Mouse (Mus musculus) liver, adult 2 months (tissue): ENCODE results near the gene Galr3. TPM values are rescaled to one million over a fixed set of nuclear protein-coding genes. Genes with fewer than 3 reads are reported as not detected.

Experiments used
- DNase-seq: peaks from one replicate; pipeline ENCODE4 v3.0.0-alpha.2; 2011; ENCODE audit warnings: low read depth, low spot score; ENCODE audit errors: extremely low read depth
- H3K27ac ChIP-seq: fragments of 200-500 bp; replicated peaks from 2 replicates; pipeline ENCODE4 v1.5.1; 2012; ENCODE audit warnings: low read depth, mild to moderate bottlenecking, control low read depth, inconsistent platforms, low read length; ENCODE audit not compliant: insufficient read depth
- H3K27me3 ChIP-seq: fragments of 200-500 bp; 2 replicates; pipeline ENCODE4 v1.6.1; 2012; ENCODE audit warnings: mild to moderate bottlenecking, moderate library complexity, low read length, inconsistent platforms; ENCODE audit not compliant: control insufficient read depth, insufficient read depth
- H3K36me3 ChIP-seq: fragments of 200-500 bp; 2 replicates; pipeline ENCODE4 v1.6.1; 2012; ENCODE audit warnings: low read length, inconsistent platforms; ENCODE audit not compliant: control insufficient read depth, insufficient read depth
- H3K4me1 ChIP-seq: fragments of 200-500 bp; 2 replicates; pipeline ENCODE4 v1.6.1; 2011; ENCODE audit warnings: low read length; ENCODE audit not compliant: control insufficient read depth, insufficient read depth
- H3K4me3 ChIP-seq: fragments of 200-500 bp; 2 replicates; pipeline ENCODE4 v1.5.1; 2011; ENCODE audit warnings: low read depth, mild to moderate bottlenecking, control low read depth, low read length, moderate library complexity; ENCODE audit not compliant: insufficient read depth
- H3K79me2 ChIP-seq: fragments of 200-500 bp; 2 replicates; pipeline ENCODE4 v1.6.1; 2012; ENCODE audit warnings: inconsistent platforms, mild to moderate bottlenecking, low read length, moderate library complexity; ENCODE audit not compliant: control insufficient read depth, insufficient read depth
- H3K9ac ChIP-seq: fragments of 200-500 bp; 2 replicates; pipeline ENCODE4 v1.6.1; 2012; ENCODE audit warnings: low read depth, mild to moderate bottlenecking, control low read depth, inconsistent platforms, low read length
- CTCF ChIP-seq: fragments of 200-500 bp; IDR thresholded peaks from 2 replicates; pipeline ENCODE4 v1.5.1; 2011; ENCODE audit warnings: low read depth, low read length, control low read depth
- POLR2A ChIP-seq: fragments of 200-500 bp; IDR thresholded peaks from 2 replicates; pipeline ENCODE4 v1.6.1; 2011; ENCODE audit warnings: low read length, control low read depth; ENCODE audit not compliant: insufficient read depth; ENCODE audit errors: extremely low read depth
- WGBS: fragments of 180-500 bp; shearing (Covaris S2); methylation state at CpG from one replicate; pipeline ENCODE4 v1.1.7; 2018; 5-methylcytosine and 5-hydroxymethylcytosine counted together
- polyA plus RNA-seq: library from polyadenylated mRNA; depleted of rRNA; stranded (reverse); fragments of >200 nt; gene quantifications from 2 replicates; pipeline ENCODE4 v1.2.3, GENCODE M21; 2012
- total RNA-seq: library from RNA; depleted of rRNA; stranded (reverse); fragments of >200 nt; gene quantifications from 2 replicates; pipeline ENCODE4 v1.2.3, GENCODE M21; 2014

The Galr3 gene
- total and polyA plus RNA-seq, 2 experiments = not detected

DNA sequence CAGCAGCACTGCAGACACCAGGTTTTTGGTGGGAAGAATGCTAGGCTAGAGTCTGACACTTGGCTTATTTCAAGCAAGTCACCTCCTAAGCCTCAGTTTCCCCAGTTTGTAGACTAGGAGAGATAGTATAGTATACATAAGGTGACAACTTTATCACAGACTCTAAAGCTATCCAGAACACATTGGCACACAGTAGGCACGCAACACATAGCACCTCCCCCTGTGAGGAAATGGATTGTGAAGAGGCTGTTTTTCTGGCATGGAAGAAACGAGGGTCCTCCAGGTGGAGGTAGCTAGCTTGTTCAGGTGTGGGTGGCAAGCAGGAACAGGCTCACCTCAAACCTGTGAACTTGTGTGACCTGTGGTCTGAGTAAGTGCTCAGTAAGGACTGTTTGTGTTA lies 9.3 kb downstream of the Galr3 start:
- Histone ChIP-seq H3K9ac (peak overlapping the region; percentile 55), H3K36me3 (peaks cover 10% of the 10 kb centered on the region; the same call in 1 of the 2 replicates), H3K27ac (peak overlapping the region; percentile 59), H3K4me3 (peak overlapping the region; percentile 38; the same call in 1 of the 2 replicates), H3K4me1 (peaks cover 12% of the 10 kb centered on the region), H3K27me3 (no peaks in the 10 kb centered on the region), H3K79me2 (no peaks in the 10 kb centered on the region)
- WGBS = 42% methylated on average over 2 of the region's 2 CpGs
- TF ChIP-seq POLR2A (no peak), CTCF (no peak)
- DNase-seq = no peak

DNA sequence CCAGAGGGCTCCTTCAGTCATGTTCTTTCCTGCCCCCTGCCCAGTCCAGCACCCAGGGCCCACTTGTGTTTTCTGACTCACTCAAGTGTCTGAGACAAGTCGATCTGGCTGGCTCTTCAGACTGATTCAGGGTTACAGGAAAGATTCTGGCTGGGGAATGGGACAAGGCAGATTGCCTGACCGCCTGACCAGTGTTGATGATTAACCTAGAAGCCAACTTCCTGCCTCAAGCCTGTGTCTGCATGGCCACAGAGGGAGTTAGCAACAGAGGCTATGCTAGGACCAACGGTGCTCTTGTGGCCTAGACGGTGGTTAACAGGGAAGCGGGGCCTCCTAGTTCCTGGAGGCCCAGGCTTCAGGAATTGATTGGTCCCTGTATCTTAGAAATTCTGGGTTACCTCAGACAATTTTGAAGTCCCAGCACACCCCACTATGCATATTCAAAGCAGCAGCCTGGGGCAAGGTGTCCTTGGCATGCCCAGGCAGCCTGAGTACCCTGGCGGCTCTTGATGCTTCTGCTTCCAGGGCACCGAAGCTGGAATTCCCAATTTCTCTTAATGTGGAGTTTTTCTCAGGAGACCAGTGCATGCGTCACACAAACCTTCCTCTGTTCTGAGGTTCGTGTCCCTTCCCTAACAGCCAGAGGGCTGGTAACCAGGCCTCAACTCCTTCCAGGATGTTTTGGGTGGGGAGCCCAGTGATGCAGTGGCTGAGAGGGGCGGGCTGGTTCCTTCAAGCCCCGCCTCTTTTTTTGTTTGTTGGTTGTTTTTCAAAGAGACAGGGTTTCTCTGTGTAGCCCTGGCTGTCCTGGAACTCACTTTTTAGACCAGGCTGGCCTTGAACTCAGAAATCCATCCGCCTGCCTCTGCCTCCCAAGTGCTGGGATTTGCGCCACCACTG lies 10.0 kb downstream of the Galr3 start:
- H3K27ac ChIP-seq = peak overlapping the region; percentile 73
- WGBS = 34% methylated on average over 13 of the region's 13 CpGs
- H3K27me3 ChIP-seq = no peaks in the 10 kb centered on the region
- peak overlapping the region; percentile 55 for H3K9ac ChIP-seq
- peaks cover 12% of the 10 kb centered on the region for H3K4me1 ChIP-seq
- peak overlapping the region; percentile 38; the same call in 1 of the 2 replicates for H3K4me3 ChIP-seq
- TF ChIP-seq POLR2A (0 out of 2 replicates have a peak, but pooled peaks have one; percentile 27), CTCF (0 out of 2 replicates have a peak, but pooled peaks have one; percentile 0)
- peak; percentile 92 for DNase-seq
- no peaks in the 10 kb centered on the region for H3K79me2 ChIP-seq
- peaks cover 10% of the 10 kb centered on the region; the same call in 1 of the 2 replicates for H3K36me3 ChIP-seq

DNA sequence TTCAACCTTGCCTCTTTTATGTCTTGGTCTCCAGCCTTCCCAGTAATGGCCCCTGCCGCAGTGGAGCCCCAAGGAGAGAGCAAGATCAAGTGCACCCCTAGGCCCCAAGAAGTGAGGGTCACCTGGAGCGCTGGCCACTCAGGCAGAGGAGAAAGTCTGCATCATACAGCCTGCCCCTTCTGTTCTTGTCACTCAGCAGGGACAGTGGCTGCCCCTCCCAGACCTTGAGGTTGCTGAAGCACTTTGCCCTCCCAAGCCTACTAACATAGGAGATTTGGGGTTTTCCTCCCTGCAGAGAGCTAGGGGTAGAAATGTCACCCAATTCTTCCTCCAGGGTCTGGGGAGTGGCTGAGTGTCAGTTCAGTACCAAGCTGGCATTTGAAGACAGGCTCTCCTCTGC lies 10.7 kb downstream of the Galr3 start:
- Histone ChIP-seq H3K9ac (no peak overlapping the region), H3K4me1 (peaks cover 12% of the 10 kb centered on the region), H3K79me2 (no peaks in the 10 kb centered on the region), H3K4me3 (no peak overlapping the region), H3K27me3 (no peaks in the 10 kb centered on the region), H3K36me3 (peaks cover 10% of the 10 kb centered on the region; the same call in 1 of the 2 replicates), H3K27ac (peak overlapping the region; percentile 46)
- DNase-seq = no peak
- TF ChIP-seq POLR2A (no peak), CTCF (no peak)
- 91% methylated on average over 2 of the region's 2 CpGs for WGBS

DNA sequence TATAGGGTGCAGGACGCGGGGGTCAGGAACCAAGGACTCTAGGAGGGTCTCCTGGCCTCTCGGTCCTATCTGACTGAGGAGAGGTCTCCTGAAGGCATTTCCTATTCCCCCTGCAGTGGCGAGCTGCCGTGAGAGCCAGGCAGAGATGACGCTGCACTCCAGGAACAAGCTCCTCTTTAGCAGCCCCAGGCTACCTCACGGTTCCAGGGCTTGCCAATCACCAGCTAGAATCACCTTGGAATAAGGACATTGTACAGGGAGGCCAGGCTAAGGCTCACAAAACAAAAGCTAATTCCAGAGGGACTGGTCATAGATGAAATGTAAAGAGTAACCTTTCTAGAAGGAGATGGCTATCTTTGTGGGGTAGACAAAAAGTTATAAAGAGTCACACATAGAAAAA lies 14.9 kb downstream of the Galr3 start:
- peaks cover 5% of the 10 kb centered on the region for H3K4me1 ChIP-seq
- TF ChIP-seq POLR2A = no peak
- no peak for TF ChIP-seq CTCF
- H3K27ac ChIP-seq = no peak overlapping the region
- H3K36me3 ChIP-seq = peaks cover 12% of the 10 kb centered on the region; the same call in 1 of the 2 replicates
- no peak for DNase-seq
- H3K4me3 ChIP-seq = no peak overlapping the region
- H3K9ac ChIP-seq = no peak overlapping the region
- WGBS = 92% methylated on average over 7 of the region's 7 CpGs
- H3K27me3 ChIP-seq = no peaks in the 10 kb centered on the region
- no peaks in the 10 kb centered on the region for H3K79me2 ChIP-seq

DNA sequence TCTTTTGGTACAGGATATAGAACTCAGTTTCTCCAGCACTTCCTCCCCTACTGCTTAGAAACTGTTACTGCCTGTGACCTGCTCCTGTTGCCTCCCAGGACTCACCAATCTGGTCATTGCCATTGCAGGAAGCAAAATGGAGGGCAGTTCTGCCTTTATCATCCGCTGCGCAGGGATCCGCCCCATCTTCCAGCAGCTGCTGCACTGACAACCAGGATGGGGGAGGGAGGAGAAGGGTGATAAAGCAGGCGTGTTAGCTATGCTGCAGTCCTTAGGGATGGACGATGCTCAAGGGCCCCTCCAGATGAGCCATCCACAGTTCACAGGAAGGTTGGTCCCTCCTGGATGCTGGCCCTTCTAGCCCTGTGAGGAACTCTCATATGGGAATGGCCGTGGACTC lies 16.2 kb downstream of the Galr3 start:
- Histone ChIP-seq H3K4me3 (no peak overlapping the region), H3K36me3 (peaks cover 12% of the 10 kb centered on the region; the same call in 1 of the 2 replicates), H3K4me1 (no peaks in the 10 kb centered on the region), H3K27me3 (no peaks in the 10 kb centered on the region), H3K27ac (no peak overlapping the region), H3K79me2 (no peaks in the 10 kb centered on the region), H3K9ac (no peak overlapping the region)
- no peak for DNase-seq
- 98% methylated on average over 6 of the region's 6 CpGs for WGBS
- TF ChIP-seq CTCF (no peak), POLR2A (no peak)
